Mouse (Mus musculus): Measurements from ENCODE around the gene Tyrobp. TPM values are rescaled to one million over a fixed set of nuclear protein-coding genes. Genes with fewer than 3 reads are reported as not detected.

Gene Tyrobp
- polyA plus RNA-seq, 1 experiment from 2014 or later: 38.1 TPM

DNA sequence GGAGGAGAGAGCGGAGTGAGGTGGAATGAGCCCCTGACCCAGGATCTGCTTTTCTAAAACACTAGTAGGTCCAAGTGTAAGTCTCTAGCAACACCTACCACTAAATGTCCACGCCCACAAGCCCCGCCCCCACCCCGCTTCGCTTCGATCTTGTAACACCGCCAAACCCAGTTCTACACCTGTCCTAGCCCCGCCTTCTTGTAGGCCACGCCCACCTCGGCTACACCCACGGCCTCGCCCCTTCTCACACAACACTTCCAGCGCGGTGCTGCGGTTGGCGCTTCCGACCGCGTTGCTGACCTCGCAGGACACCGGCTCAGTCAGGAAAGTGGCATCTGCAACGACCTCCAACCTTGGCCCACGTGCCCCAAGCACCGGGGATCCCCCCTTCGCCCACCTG lies 40.2 kb downstream of the Tyrobp start:
- no peaks in the 10 kb centered on the region for H3K9me3 ChIP-seq
- H3K4me1 ChIP-seq (replicated peaks): peaks cover 36% of the 10 kb centered on the region
- peaks cover 70% of the 10 kb centered on the region for H3K27me3 ChIP-seq
- no peak overlapping the region for H3K27ac ChIP-seq
- ATAC-seq (ENCODE audit: low FRiP score): no peak
- H3K36me3 ChIP-seq: no peaks in the 10 kb centered on the region
- 3% methylated on average over 25 of the region's 25 CpGs for WGBS
- peak overlapping the region; percentile 24 for H3K4me3 ChIP-seq
- H3K9ac ChIP-seq: peak overlapping the region; percentile 29
- H3K4me2 ChIP-seq: peak overlapping the region; percentile 42

DNA sequence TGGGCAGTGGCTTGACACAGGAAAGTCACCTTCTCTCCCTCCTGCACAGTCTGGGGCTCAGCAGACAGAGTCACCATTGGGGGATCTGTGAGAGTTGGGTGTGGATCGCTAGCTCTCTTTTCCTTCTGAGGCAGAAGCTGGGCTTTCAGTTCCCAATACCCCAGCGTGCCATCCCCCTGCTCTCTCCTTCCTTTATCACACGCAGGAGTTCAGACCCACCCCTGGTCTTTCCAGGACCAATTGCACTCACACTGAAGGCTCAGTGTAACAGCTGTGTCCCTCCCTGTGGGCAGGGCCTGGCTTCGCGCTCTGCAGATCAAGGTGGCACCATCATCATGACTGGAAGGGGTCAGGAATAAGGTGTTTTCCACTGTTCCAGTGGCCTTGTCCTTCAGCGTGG lies 40.7 kb downstream of the Tyrobp start:
- no peak overlapping the region for H3K27ac ChIP-seq
- H3K4me1 ChIP-seq (replicated peaks): peaks cover 41% of the 10 kb centered on the region
- H3K9me3 ChIP-seq: no peaks in the 10 kb centered on the region
- no peak for ATAC-seq (ENCODE audit: low FRiP score)
- H3K9ac ChIP-seq: no peak overlapping the region
- H3K4me2 ChIP-seq: peak overlapping the region; percentile 42
- no peaks in the 10 kb centered on the region for H3K36me3 ChIP-seq
- H3K4me3 ChIP-seq: peak overlapping the region; percentile 24
- 8% methylated on average over 6 of the region's 6 CpGs for WGBS
- H3K27me3 ChIP-seq: peaks cover 74% of the 10 kb centered on the region

DNA sequence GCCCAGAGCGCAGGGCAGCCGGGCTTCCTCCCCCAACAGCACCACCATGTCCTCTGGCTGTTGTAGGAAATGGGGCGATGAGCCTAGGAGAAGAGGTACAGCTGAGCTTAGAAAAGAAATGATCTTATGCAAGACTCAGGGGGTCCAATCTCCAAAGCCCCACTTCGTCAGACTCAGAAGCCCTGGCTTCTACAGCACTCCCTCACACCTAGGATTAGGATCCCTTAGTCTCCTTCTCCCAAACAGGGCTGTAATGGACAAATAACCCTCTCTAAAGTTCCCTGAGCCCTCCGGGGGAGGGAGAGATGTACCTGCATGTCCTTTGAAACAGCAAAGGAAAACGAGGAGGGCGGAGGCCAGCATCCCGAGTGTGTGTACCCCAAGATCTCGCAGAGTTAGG lies 42.9 kb downstream of the Tyrobp start:
- H3K4me2 ChIP-seq: peak overlapping the region; percentile 57
- 1% methylated on average over 9 of the region's 9 CpGs for WGBS
- H3K36me3 ChIP-seq: no peaks in the 10 kb centered on the region
- peak overlapping the region; percentile 63; the same call in 1 of the 2 replicates for H3K9ac ChIP-seq
- ATAC-seq (ENCODE audit: low FRiP score): no peak
- H3K9me3 ChIP-seq: no peaks in the 10 kb centered on the region
- H3K4me3 ChIP-seq: peak overlapping the region; percentile 32
- 0 out of 2 replicates have a peak overlapping the region, but pooled peaks have one; percentile 35 for H3K27ac ChIP-seq
- peaks cover 49% of the 10 kb centered on the region for H3K4me1 ChIP-seq (replicated peaks)
- peaks cover 93% of the 10 kb centered on the region for H3K27me3 ChIP-seq

DNA sequence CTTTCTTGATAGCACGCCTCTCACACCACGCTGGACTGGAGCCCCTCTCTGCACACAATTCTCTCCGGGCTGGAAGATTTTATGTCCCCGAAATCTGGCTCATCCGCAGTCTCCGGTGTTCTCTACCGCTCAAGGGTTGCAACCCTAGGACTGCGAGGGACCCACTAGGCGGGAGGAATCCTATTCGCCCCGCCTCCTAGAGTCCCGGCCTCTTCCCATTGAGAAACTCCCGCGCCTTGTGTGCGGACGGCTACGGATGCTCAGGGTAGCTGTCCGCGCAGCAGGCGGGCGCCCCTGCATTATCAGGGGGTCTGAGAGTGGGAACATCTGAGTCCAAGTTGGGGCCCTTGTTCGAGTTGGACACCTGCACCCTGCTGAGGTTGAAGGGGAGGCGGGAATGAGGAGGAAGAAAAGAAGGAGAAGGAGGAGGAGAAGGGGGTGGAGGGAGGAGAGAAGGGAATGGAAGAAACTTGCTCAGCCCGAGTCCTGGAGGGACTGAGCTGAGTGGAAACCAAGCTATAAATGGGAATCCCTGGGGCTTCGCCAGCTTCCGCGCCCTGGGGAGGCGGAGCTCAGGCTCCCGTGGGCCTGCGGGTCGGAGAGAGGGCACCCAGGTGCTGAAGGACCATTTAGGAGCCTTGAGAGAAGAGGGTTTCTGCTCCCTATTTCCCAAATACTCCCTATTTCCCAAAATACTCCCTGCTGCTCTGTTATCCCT lies 43.5 kb downstream of the Tyrobp start:
- Histone ChIP-seq H3K9me3 (no peaks in the 10 kb centered on the region), H3K4me1 (replicated peaks) (peaks cover 49% of the 10 kb centered on the region), H3K4me2 (peak overlapping the region; percentile 57), H3K36me3 (no peaks in the 10 kb centered on the region), H3K27ac (0 out of 2 replicates have a peak overlapping the region, but pooled peaks have one; percentile 35), H3K9ac (peak overlapping the region; percentile 63), H3K4me3 (peak overlapping the region; percentile 32), H3K27me3 (peaks cover 96% of the 10 kb centered on the region)
- peak; percentile 28; the same call in 1 of the 2 replicates for ATAC-seq (ENCODE audit: low FRiP score)
- WGBS: under 1% methylated on average over 31 of the region's 31 CpGs

DNA sequence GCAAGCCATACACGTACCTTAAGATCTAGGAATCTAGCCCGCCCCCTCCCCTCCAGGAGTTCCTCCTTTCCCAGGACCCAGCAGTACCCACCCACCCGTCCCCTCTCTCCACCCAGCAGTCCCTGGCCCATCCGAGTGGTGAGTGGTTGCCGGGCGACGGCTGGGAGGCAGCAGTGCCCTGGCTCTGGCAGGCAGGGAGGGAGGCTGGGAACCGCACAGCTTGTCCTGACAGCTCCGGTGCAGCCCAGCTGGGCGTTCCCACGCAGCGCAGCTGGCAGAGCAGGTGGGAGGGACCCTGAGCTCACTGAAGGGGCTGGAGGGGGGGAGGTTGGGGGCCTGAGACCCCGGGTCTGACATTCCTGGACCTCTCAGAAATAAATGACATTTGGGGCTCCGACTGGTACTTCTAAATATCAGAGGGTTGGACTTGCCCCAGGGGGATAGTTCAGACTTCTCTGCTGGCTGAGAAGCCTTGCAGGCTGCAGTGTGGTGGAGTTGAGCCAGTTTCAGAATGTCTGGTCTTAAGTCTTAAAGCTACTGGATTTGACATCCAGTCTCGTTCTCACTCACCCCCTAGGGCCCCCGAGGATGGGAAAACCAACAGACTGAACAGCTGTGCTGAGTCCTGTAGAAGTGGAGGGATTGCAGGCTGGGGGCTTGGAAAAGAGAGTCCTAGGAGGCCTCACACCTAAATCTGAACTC lies 44.2 kb downstream of the Tyrobp start, which contains the start of the genes Kirrel2 and Nphs1:
Gene Kirrel2 (minus strand): TSS at position 62 of the 702 bp plus-strand sequence.
Gene Nphs1 (plus strand): TSS at position 687 of the 702 bp plus-strand sequence.
- peaks cover 49% of the 10 kb centered on the region for H3K4me1 ChIP-seq (replicated peaks)
- peak within 1 kb of the TSS; percentile 64 for H3K27ac ChIP-seq
- H3K4me2 ChIP-seq: peak within 1 kb of the TSS; percentile 57
- H3K9ac ChIP-seq: peak within 1 kb of the TSS; percentile 63
- peak; percentile 85 for ATAC-seq (ENCODE audit: low FRiP score)
- H3K4me3 ChIP-seq: peak within 1 kb of the TSS; percentile 32
- peaks cover 97% of the 10 kb centered on the region for H3K27me3 ChIP-seq
- no peaks in the 10 kb centered on the region for H3K36me3 ChIP-seq
- no peaks in the 10 kb centered on the region for H3K9me3 ChIP-seq
- 2% methylated on average over 16 of the region's 16 CpGs for WGBS

DNA sequence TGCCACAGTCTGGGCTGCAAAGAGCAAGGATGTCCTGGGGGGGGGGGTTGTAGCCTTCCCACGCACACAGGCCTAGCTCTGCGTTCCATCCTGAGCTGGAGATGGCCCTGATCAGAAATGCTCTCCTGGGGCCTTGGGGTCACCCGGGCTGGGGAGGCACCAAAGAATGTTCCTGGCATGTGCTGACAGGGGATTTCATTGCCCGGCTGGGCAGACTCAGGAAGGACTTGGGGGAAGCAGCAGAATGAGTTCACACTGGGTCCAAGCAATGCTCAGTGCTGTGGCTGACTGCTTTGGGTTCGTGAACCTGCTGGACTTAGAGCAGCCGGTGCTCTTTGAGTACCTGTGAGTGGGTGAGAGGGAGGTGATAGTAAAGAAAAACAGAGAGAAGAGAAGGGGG lies 45.9 kb downstream of the Tyrobp start:
- peaks cover 96% of the 10 kb centered on the region for H3K27me3 ChIP-seq
- no peak overlapping the region for H3K27ac ChIP-seq
- no peak overlapping the region for H3K4me2 ChIP-seq
- no peaks in the 10 kb centered on the region for H3K9me3 ChIP-seq
- H3K4me1 ChIP-seq (replicated peaks): peaks cover 39% of the 10 kb centered on the region
- H3K9ac ChIP-seq: no peak overlapping the region
- 24% methylated on average over 6 of the region's 6 CpGs for WGBS
- H3K4me3 ChIP-seq: no peak overlapping the region
- ATAC-seq (ENCODE audit: low FRiP score): no peak
- no peaks in the 10 kb centered on the region for H3K36me3 ChIP-seq

DNA sequence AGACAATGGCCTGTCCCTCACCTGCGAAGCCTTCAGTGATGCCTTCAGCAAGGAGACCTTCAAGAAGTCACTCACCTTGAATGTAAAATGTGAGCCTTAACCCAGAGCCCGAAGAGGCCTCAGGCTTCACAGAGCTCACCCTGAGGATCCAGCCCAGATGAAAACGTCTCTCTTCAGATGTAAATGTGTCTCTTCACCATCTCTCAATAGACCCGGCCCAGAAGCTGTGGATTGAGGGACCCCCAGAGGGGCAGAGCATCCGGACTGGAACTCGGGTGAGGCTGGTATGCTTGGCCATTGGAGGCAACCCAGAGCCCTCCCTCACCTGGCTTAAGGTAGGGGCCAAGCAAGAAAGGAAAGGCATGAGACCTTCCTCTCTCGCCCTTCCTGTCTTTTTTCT lies 50.0 kb downstream of the Tyrobp start:
- Histone ChIP-seq H3K9ac (no peak overlapping the region), H3K27me3 (peaks cover 97% of the 10 kb centered on the region), H3K4me2 (no peak overlapping the region), H3K9me3 (no peaks in the 10 kb centered on the region), H3K4me1 (replicated peaks) (peaks cover 28% of the 10 kb centered on the region), H3K27ac (no peak overlapping the region), H3K36me3 (no peaks in the 10 kb centered on the region), H3K4me3 (no peak overlapping the region)
- WGBS: 26% methylated on average over 7 of the region's 7 CpGs
- no peak for ATAC-seq (ENCODE audit: low FRiP score)

DNA sequence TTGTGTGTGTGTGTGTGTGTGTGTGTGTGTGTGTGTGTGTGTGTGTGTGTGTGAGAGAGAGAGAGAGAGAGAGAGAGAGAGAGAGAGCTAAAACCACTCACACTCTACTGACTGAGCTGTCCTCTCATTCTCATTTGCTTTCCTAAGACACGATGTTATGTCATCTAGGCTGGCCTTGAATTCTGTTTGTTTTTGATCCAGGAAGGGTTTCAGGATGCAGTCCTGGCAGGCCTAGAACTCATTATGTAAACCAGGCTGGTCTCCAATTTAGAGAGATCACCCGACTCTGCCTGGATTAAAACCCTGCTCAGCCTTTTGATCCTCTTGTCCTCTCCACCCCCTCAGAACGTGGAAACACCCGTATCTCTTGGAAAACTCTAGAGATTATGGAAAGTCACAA lies 50.4 kb downstream of the Tyrobp start:
- WGBS: 30% methylated on average over 4 of the region's 4 CpGs

DNA sequence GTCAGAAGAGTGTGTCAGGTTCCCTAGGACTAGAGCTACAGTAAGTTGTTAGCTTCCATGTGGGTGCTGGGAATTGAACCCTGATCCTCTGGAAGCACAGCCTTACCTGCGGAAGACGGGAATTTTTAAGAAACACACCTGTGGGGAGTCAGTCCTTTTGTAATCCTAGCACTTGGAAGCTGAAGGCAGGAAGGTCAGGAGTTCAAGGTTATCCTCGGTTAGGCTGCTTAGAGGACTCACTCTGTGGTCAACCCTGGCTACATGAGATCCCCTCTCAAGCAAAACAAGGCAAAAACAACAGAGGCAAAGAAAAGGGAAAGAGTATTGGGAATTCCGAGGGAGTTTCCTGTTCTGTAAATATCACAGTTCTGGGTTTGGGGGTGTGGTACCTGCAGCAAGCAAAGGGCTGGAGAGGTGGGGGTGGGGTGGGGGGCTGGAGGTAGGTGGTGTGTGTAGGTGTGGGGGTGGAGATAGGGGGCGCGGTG lies 51.3 kb downstream of the Tyrobp start:
- Histone ChIP-seq H3K4me3 (no peak overlapping the region), H3K27me3 (peaks cover 90% of the 10 kb centered on the region), H3K4me1 (replicated peaks) (peaks cover 17% of the 10 kb centered on the region), H3K9ac (no peak overlapping the region), H3K4me2 (no peak overlapping the region), H3K27ac (no peak overlapping the region), H3K9me3 (no peaks in the 10 kb centered on the region), H3K36me3 (no peaks in the 10 kb centered on the region)
- no peak for ATAC-seq (ENCODE audit: low FRiP score)
- WGBS: 15% methylated on average over 6 of the region's 6 CpGs

More for the DNA sequence above, 50.4 kb downstream of the Tyrobp start:
- H3K9ac ChIP-seq: no peak overlapping the region
- ATAC-seq (ENCODE audit: low FRiP score): no peak
- no peaks in the 10 kb centered on the region for H3K9me3 ChIP-seq
- H3K4me3 ChIP-seq: no peak overlapping the region
- no peak overlapping the region for H3K4me2 ChIP-seq
- peaks cover 94% of the 10 kb centered on the region for H3K27me3 ChIP-seq
- H3K27ac ChIP-seq: no peak overlapping the region
- peaks cover 24% of the 10 kb centered on the region for H3K4me1 ChIP-seq (replicated peaks)
- H3K36me3 ChIP-seq: no peaks in the 10 kb centered on the region

Other genes with a start within 250 kb of the Tyrobp start
- gene Zfp146, start 244.0 kb upstream of the Tyrobp start, polyA plus RNA-seq (2015; fragmentation: Nextera tagmentation; extraction: Ambion mirVana): 17.5 and 18.6 TPM in 2 replicates
- 4.5 and 8.0 TPM in 2 replicates for gene Cox7a1, start 229.6 kb upstream of the Tyrobp start, polyA plus RNA-seq (2015; fragmentation: Nextera tagmentation; extraction: Ambion mirVana)
- gene Capns1, start 214.9 kb upstream of the Tyrobp start, polyA plus RNA-seq (2015; fragmentation: Nextera tagmentation; extraction: Ambion mirVana): 68.1 and 78.1 TPM in 2 replicates
- gene Polr2i, start 181.8 kb upstream of the Tyrobp start, polyA plus RNA-seq (2015; fragmentation: Nextera tagmentation; extraction: Ambion mirVana): 174 and 175 TPM in 2 replicates
- 383 and 390 TPM in 2 replicates for gene Tbcb, start 181.5 kb upstream of the Tyrobp start, polyA plus RNA-seq (2015; fragmentation: Nextera tagmentation; extraction: Ambion mirVana)
- not detected in 2 replicates for gene Ovol3, start 178.0 kb upstream of the Tyrobp start, polyA plus RNA-seq (2015; fragmentation: Nextera tagmentation; extraction: Ambion mirVana)
- gene Thap8, start 133.7 kb upstream of the Tyrobp start, polyA plus RNA-seq (2015; fragmentation: Nextera tagmentation; extraction: Ambion mirVana): 0.43 and 0.66 TPM in 2 replicates
- 3.1 and 4.3 TPM in 2 replicates for gene Wdr62, start 133.3 kb upstream of the Tyrobp start, polyA plus RNA-seq (2015; fragmentation: Nextera tagmentation; extraction: Ambion mirVana)
- gene Clip3, start 122.0 kb upstream of the Tyrobp start, polyA plus RNA-seq (2015; fragmentation: Nextera tagmentation; extraction: Ambion mirVana): 84.2 and 90.1 TPM in 2 replicates
- 118 and 126 TPM in 2 replicates for gene Alkbh6, start 105.0 kb upstream of the Tyrobp start, polyA plus RNA-seq (2015; fragmentation: Nextera tagmentation; extraction: Ambion mirVana)
- 13.1 and 16.8 TPM in 2 replicates for gene Syne4, start 99.0 kb upstream of the Tyrobp start, polyA plus RNA-seq (2015; fragmentation: Nextera tagmentation; extraction: Ambion mirVana)
- gene E130208F15Rik, start 92.0 kb upstream of the Tyrobp start, polyA plus RNA-seq (2015; fragmentation: Nextera tagmentation; extraction: Ambion mirVana): 0.36 TPM in 1 of 2 replicates, not detected in the other
- 21.4 and 21.6 TPM in 2 replicates for gene Sdhaf1, start 89.9 kb upstream of the Tyrobp start, polyA plus RNA-seq (2015; fragmentation: Nextera tagmentation; extraction: Ambion mirVana)
- gene Lrfn3, start 51.0 kb upstream of the Tyrobp start, polyA plus RNA-seq (2015; fragmentation: Nextera tagmentation; extraction: Ambion mirVana): 13.2 and 13.4 TPM in 2 replicates
- gene Hcst, start 6.1 kb downstream of the Tyrobp start, polyA plus RNA-seq (2015; fragmentation: Nextera tagmentation; extraction: Ambion mirVana): 0.52 and 0.88 TPM in 2 replicates
- 2.0 TPM in 2 replicates for gene Nfkbid, start 8.0 kb downstream of the Tyrobp start, polyA plus RNA-seq (2015; fragmentation: Nextera tagmentation; extraction: Ambion mirVana)
- 583 and 599 TPM in 2 replicates for gene Aplp1, start 31.8 kb downstream of the Tyrobp start, polyA plus RNA-seq (2015; fragmentation: Nextera tagmentation; extraction: Ambion mirVana)
- 6.6 and 10.0 TPM in 2 replicates for gene Kirrel2, start 43.9 kb downstream of the Tyrobp start, polyA plus RNA-seq (2015; fragmentation: Nextera tagmentation; extraction: Ambion mirVana)
- 0.94 and 1.8 TPM in 2 replicates for gene Nphs1, start 44.6 kb downstream of the Tyrobp start, polyA plus RNA-seq (2015; fragmentation: Nextera tagmentation; extraction: Ambion mirVana)
- not detected in 2 replicates for gene Prodh2, start 79.9 kb downstream of the Tyrobp start, polyA plus RNA-seq (2015; fragmentation: Nextera tagmentation; extraction: Ambion mirVana)
- gene Arhgap33, start 121.3 kb downstream of the Tyrobp start, polyA plus RNA-seq (2015; fragmentation: Nextera tagmentation; extraction: Ambion mirVana): 103 and 111 TPM in 2 replicates
- 7.8 and 7.9 TPM in 2 replicates for gene Hspb6, start 138.4 kb downstream of the Tyrobp start, polyA plus RNA-seq (2015; fragmentation: Nextera tagmentation; extraction: Ambion mirVana)
- gene Proser3, start 138.5 kb downstream of the Tyrobp start, polyA plus RNA-seq (2015; fragmentation: Nextera tagmentation; extraction: Ambion mirVana): 8.1 and 8.4 TPM in 2 replicates
- 51.7 and 57.9 TPM in 2 replicates for gene Lin37, start 146.1 kb downstream of the Tyrobp start, polyA plus RNA-seq (2015; fragmentation: Nextera tagmentation; extraction: Ambion mirVana)
- 98.9 and 105 TPM in 2 replicates for gene U2af1l4, start 149.5 kb downstream of the Tyrobp start, polyA plus RNA-seq (2015; fragmentation: Nextera tagmentation; extraction: Ambion mirVana)
- gene Gm49396, start 149.6 kb downstream of the Tyrobp start, polyA plus RNA-seq (2015; fragmentation: Nextera tagmentation; extraction: Ambion mirVana): 15.4 and 19.8 TPM in 2 replicates
- 134 and 139 TPM in 2 replicates for gene Psenen, start 149.9 kb downstream of the Tyrobp start, polyA plus RNA-seq (2015; fragmentation: Nextera tagmentation; extraction: Ambion mirVana)
- gene Igflr1, start 151.7 kb downstream of the Tyrobp start, polyA plus RNA-seq (2015; fragmentation: Nextera tagmentation; extraction: Ambion mirVana): 5.3 and 6.1 TPM in 2 replicates
- 10.7 and 11.3 TPM in 2 replicates for gene Kmt2b, start 175.0 kb downstream of the Tyrobp start, polyA plus RNA-seq (2015; fragmentation: Nextera tagmentation; extraction: Ambion mirVana)
- gene Zbtb32, start 185.1 kb downstream of the Tyrobp start, polyA plus RNA-seq (2015; fragmentation: Nextera tagmentation; extraction: Ambion mirVana): 0.21 and 0.25 TPM in 2 replicates
- gene Upk1a, start 199.1 kb downstream of the Tyrobp start, polyA plus RNA-seq (2015; fragmentation: Nextera tagmentation; extraction: Ambion mirVana): 0.49 and 0.63 TPM in 2 replicates
- gene Cox6b1, start 212.4 kb downstream of the Tyrobp start, polyA plus RNA-seq (2015; fragmentation: Nextera tagmentation; extraction: Ambion mirVana): 1,107 TPM in 2 replicates
- gene Etv2, start 222.1 kb downstream of the Tyrobp start, polyA plus RNA-seq (2015; fragmentation: Nextera tagmentation; extraction: Ambion mirVana): not detected in 2 replicates
- 137 and 140 TPM in 2 replicates for gene Rbm42, start 236.6 kb downstream of the Tyrobp start, polyA plus RNA-seq (2015; fragmentation: Nextera tagmentation; extraction: Ambion mirVana)